In genomic region chr3:146236280-146236679, GRCm38 (mm10) we compare ENCODE assay signal across 23 mouse cellular contexts.
"Had no signal": no experiment of that assay in that cellular context is flagged by ENCODE, and none has a peak within 500 bp of the region (broad histone marks: within the 10 kb centered on the region; RNA-seq: fewer than 3 reads in every experiment).

No protein-coding gene starts in this region.

- H3K9ac ChIP-seq: forebrain, postnatal 0 days; heart, embryonic 12.5 days; hindbrain, embryonic 15.5 days; intestine, embryonic 15.5 days; limb, embryonic 12.5 days had no signal

- H3K4me3 ChIP-seq: heart, adult 2 months; heart, embryonic 10.5 days; heart, embryonic 12.5 days; hindbrain, embryonic 15.5 days; intestine, embryonic 15.5 days; layer of hippocampus, adult 2 months; left cerebral cortex, adult 2 months; limb, embryonic 10.5 days; limb, embryonic 12.5 days had no signal

- ATAC-seq: forebrain, postnatal 0 days; inflammation-experienced regulatory T-cells, adult 6 months; intestine, embryonic 15.5 days had no signal

- H3K27me3 ChIP-seq: heart, embryonic 12.5 days; hindbrain, embryonic 15.5 days; intestine, embryonic 15.5 days; limb, embryonic 12.5 days had no signal

- H3K9me3 ChIP-seq: heart, embryonic 10.5 days; heart, embryonic 12.5 days; hindbrain, embryonic 15.5 days; intestine, embryonic 15.5 days; limb, embryonic 10.5 days; limb, embryonic 12.5 days had no signal

- DNase-seq: forebrain, postnatal 0 days; gastrocnemius, postnatal 14 days; gastrocnemius, postnatal 36 days; heart, adult 11 months; heart, adult 2 months; heart, postnatal 10 days; heart, postnatal 4 days; kidney, adult 18-20 months; kidney, adult 8-10 months; kidney, postnatal 10 days; kidney, postnatal 25 days; kidney, postnatal 4 days; liver had no signal

- H3K27ac ChIP-seq: heart, adult 2 months; heart, embryonic 10.5 days; hindbrain, embryonic 15.5 days; intestine, embryonic 15.5 days; layer of hippocampus, adult 2 months; left cerebral cortex, adult 2 months; limb, embryonic 10.5 days; limb, embryonic 12.5 days had no signal

- H3K36me3 ChIP-seq: hindbrain, embryonic 15.5 days; intestine, embryonic 15.5 days; limb, embryonic 10.5 days; limb, embryonic 12.5 days had no signal

- H3K4me1 ChIP-seq: hindbrain, embryonic 15.5 days had no signal

- H3K4me2 ChIP-seq: heart, embryonic 12.5 days; hindbrain, embryonic 15.5 days; intestine, embryonic 15.5 days; limb, embryonic 12.5 days; liver, embryonic 11.5 days had no signal
